Mouse (Mus musculus) hindbrain, embryonic 11.5 days (tissue): Measurements from ENCODE around the gene Neurl2. TPM values are rescaled to one million over a fixed set of nuclear protein-coding genes. Genes with fewer than 3 reads are reported as not detected.
"Not testable (repeated sequence)": the region's sequence is repeated elsewhere in the genome, so short reads cannot be mapped to it uniquely, and the experiment has no call there.

Experiments
- ATAC-seq: fragments of 200-750 bp; cut with Nextera tagmentation; 2 replicates; pipeline ENCODE4 v1.8.0; 2017; ENCODE audit warnings: mild to moderate bottlenecking, moderate TSS enrichment, moderate library complexity; ENCODE audit not compliant: low FRiP score
- DNase-seq: peaks from one replicate; pipeline ENCODE4 v3.0.0-alpha.2; 2015; ENCODE audit warnings: low spot score
- H3K27ac ChIP-seq: fragments of 300-500 bp; sonication (generic); 2 replicates; pipeline ENCODE4 v1.5.1; 2014; ENCODE audit warnings: mild to moderate bottlenecking, low read depth, low read length
- H3K27me3 ChIP-seq: fragments of 300-500 bp; sonication (generic); 2 replicates; pipeline ENCODE4 v1.6.1; 2014; ENCODE audit warnings: mild to moderate bottlenecking, low read length, moderate library complexity, mixed read lengths; ENCODE audit not compliant: control insufficient read depth, insufficient read depth
- H3K36me3 ChIP-seq: fragments of 300-500 bp; sonication (generic); 2 replicates; pipeline ENCODE4 v1.6.1; 2014; ENCODE audit warnings: mild to moderate bottlenecking, low read length, moderate library complexity, mixed read lengths; ENCODE audit not compliant: control insufficient read depth, insufficient read depth
- H3K4me1 ChIP-seq: fragments of 300-500 bp; sonication (generic); replicated peaks from 2 replicates; pipeline ENCODE4 v1.6.1; 2014; ENCODE audit warnings: low read length, mixed read lengths; ENCODE audit not compliant: control insufficient read depth, insufficient read depth
- H3K4me2 ChIP-seq: fragments of 300-500 bp; sonication (generic); replicated peaks from 2 replicates; pipeline ENCODE4 v1.6.1; 2014; ENCODE audit warnings: mild to moderate bottlenecking, low read depth, low read length
- H3K4me3 ChIP-seq: fragments of 300-500 bp; sonication (generic); 2 replicates; pipeline ENCODE4 v1.5.1; 2014; ENCODE audit warnings: low read depth, low read length
- H3K9ac ChIP-seq: fragments of 300-500 bp; sonication (generic); 2 replicates; pipeline ENCODE4 v1.6.1; 2014; ENCODE audit warnings: low read depth, low read length
- H3K9me3 ChIP-seq: fragments of 300-500 bp; sonication (generic); 2 replicates; pipeline ENCODE4 v1.6.1; 2016; ENCODE audit warnings: low read length; ENCODE audit not compliant: control insufficient read depth
- WGBS: fragments of 180-500 bp; shearing (Covaris S2); extraction: QIAGEN DNeasy Blood & Tissue Kit; methylation state at CpG from one replicate; pipeline ENCODE4 v1.1.7; 2014; 5-methylcytosine and 5-hydroxymethylcytosine counted together
- polyA plus RNA-seq: library from polyadenylated mRNA; unstranded; fragments of >200 nt; fragmentation: Nextera tagmentation; extraction: Ambion mirVana; gene quantifications from 2 replicates; pipeline ENCODE4 v1.2.1, GENCODE M21; 2014

Gene Neurl2
- polyA plus RNA-seq, 1 experiment from 2014 or later, result 3.0 TPM

- 78% methylated on average over 4 of the region's 4 CpGs for WGBS
- Histone ChIP-seq H3K9me3 (no peaks in the 10 kb centered on the region), H3K4me1 (peaks cover 3% of the 10 kb centered on the region; the same call in 1 of the 2 replicates), H3K9ac (no peak overlapping the region), H3K36me3 (no peaks in the 10 kb centered on the region), H3K27me3 (peaks cover 11% of the 10 kb centered on the region), H3K4me3 (no peak overlapping the region), H3K27ac (no peak overlapping the region), H3K4me2 (no peak overlapping the region)
- no peak for DNase-seq
- ATAC-seq, result no peak
These were observed 27.8 kb upstream of the Neurl2 start for GRCm38 (mm10) chr2:164861094-164861493.

- Histone ChIP-seq H3K4me3 (no peak overlapping the region), H3K9me3 (no peaks in the 10 kb centered on the region), H3K4me1 (peaks cover 3% of the 10 kb centered on the region; the same call in 1 of the 2 replicates), H3K36me3 (no peaks in the 10 kb centered on the region), H3K9ac (no peak overlapping the region), H3K27me3 (peaks cover 11% of the 10 kb centered on the region), H3K4me2 (no peak overlapping the region), H3K27ac (no peak overlapping the region)
- DNase-seq (no peak), ATAC-seq (no peak)
- 64% methylated on average over 9 of the region's 9 CpGs for WGBS
These were observed 26.6 kb upstream of the Neurl2 start for GRCm38 (mm10) chr2:164859640-164860432.

DNA sequence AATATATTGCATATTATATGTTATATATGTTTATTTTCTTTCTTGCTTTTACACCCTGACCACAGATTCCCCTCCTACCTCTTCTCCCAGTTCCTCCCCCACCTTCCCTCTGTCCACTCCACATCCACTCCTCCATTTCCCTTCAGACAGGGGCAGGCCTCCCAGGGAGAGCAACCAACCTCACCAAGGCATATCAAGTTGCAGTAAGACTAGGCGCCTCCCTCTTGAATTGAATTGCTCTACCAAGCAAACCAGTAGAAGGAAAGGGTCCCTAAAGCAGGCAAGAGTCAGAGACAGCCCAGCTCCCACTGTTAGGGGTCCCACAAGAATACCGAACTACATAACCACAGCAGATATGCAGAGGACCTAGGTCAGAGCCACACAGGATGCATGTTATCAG is 25.9 kb upstream of the Neurl2 start:
- peaks cover 3% of the 10 kb centered on the region; the same call in 1 of the 2 replicates for H3K4me1 ChIP-seq
- H3K27ac ChIP-seq, result no peak overlapping the region
- H3K9ac ChIP-seq, result no peak overlapping the region
- DNase-seq (no peak), ATAC-seq (no peak)
- H3K36me3 ChIP-seq, result no peaks in the 10 kb centered on the region
- H3K4me3 ChIP-seq, result no peak overlapping the region
- WGBS, result 59% methylated on average over 2 of the region's 2 CpGs
- no peak overlapping the region for H3K4me2 ChIP-seq
- no peaks in the 10 kb centered on the region for H3K9me3 ChIP-seq
- peaks cover 11% of the 10 kb centered on the region for H3K27me3 ChIP-seq

GRCm38 (mm10) chr2:164857842-164858553 is 24.7 kb upstream of the Neurl2 start:
- Histone ChIP-seq H3K9me3 (no peaks in the 10 kb centered on the region), H3K4me1 (peaks cover 3% of the 10 kb centered on the region; the same call in 1 of the 2 replicates), H3K27me3 (peaks cover 11% of the 10 kb centered on the region), H3K27ac (no peak overlapping the region), H3K36me3 (no peaks in the 10 kb centered on the region), H3K9ac (peak overlapping the region; percentile 40), H3K4me3 (peak overlapping the region; percentile 41), H3K4me2 (peak overlapping the region; percentile 92)
- DNase-seq (no peak), ATAC-seq (peak; percentile 52)
- WGBS, result 2% methylated on average over 19 of the region's 19 CpGs

DNA sequence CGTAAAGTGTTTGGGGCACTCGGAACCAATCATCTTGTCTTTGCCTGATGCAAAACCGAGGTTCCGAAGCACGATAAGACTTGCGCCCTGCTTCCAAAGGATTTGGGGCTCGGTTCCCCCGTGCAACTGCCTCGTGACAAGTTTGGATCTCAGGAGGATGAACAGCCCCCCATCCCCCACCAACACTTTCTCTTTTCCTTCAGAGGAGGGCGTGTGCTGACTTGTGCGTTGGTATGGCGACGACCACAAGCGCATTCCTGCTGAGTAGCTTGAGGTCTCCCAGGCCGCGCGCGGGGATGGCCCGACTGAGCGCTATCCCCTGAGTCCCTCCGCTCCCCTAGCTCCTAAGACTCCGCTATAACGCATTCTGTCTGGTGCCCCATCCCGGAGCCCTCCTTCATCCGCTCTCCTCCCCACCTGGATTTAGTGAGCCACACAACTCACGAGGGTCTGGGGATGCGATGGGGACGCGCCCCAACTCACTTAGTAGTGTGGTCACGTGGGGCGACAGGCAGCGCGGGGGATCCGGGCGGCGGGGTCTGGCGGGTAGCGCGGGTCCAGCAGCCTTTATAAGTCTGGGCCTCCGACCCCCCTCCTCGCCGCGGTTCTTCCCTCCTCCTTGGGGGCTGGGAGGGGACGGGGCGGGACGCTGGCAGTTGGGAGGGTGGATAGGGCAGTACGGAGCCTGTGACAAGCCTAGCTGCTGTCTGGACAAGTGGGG is 24.0 kb upstream of the Neurl2 start, which contains the start of gene Pltp:
TSS of gene Pltp (minus strand) at position 611 of the 721 bp plus-strand sequence.
- Histone ChIP-seq H3K4me3 (peak within 1 kb of the TSS; percentile 41), H3K36me3 (no peaks in the 10 kb centered on the region), H3K27me3 (peaks cover 11% of the 10 kb centered on the region), H3K4me1 (peaks cover 3% of the 10 kb centered on the region; the same call in 1 of the 2 replicates), H3K4me2 (peak within 1 kb of the TSS; percentile 92), H3K9me3 (no peaks in the 10 kb centered on the region), H3K27ac (peak within 1 kb of the TSS; percentile 25; the same call in 1 of the 2 replicates), H3K9ac (peak within 1 kb of the TSS; percentile 40)
- under 1% methylated on average over 37 of the region's 47 CpGs for WGBS
- peak; percentile 82 for DNase-seq
- peak; percentile 86 for ATAC-seq

DNA sequence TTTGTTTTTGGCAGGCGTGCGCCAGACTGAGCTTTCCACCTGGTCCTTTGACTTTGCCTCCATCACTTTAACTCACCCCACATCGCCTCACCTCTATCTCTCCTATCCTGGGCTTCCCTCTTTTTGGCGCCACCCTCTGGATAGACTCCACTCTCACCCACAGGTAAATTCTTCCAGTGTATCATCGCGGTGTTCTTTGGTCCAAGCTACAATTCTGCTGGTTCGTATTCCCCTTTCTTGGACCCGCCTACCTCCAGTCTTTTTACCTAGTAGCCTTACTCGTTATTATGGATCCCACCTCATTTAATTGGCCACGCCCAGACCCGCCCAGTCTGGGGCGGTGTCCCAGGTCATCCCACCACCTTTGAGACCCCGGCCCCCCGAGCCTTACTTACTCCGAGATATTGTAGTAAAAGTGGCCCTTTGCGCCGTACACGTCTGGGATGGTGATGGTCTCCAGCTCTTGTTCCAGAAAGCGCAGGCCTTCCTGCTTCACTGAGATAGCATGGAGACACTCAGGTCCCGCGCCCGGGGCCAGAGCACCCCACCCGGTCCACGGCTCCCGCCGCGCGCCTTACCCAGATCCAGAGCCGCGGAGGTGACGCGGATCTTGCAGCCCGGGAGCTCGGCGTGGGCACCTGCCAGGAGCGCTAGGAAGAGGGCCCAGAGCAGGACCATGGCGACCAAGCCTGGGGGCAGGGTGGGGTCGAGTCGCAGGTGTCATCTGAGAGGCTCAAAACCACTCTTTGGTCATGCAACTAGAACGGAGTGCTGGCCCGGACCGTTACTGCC is 23.2 kb upstream of the Neurl2 start:
- H3K4me1 ChIP-seq, result peaks cover 3% of the 10 kb centered on the region; the same call in 1 of the 2 replicates
- peaks cover 11% of the 10 kb centered on the region for H3K27me3 ChIP-seq
- H3K36me3 ChIP-seq, result no peaks in the 10 kb centered on the region
- peak overlapping the region; percentile 24; the same call in 1 of the 2 replicates for H3K27ac ChIP-seq
- under 1% methylated on average over 42 of the region's 42 CpGs for WGBS
- peak overlapping the region; percentile 92 for H3K4me2 ChIP-seq
- H3K9me3 ChIP-seq, result no peaks in the 10 kb centered on the region
- ATAC-seq (peak; percentile 36; the same call in 1 of the 2 replicates), DNase-seq (no peak)
- H3K4me3 ChIP-seq, result peak overlapping the region; percentile 41
- peak overlapping the region; percentile 40 for H3K9ac ChIP-seq

GRCm38 (mm10) chr2:164855572-164855971 is 22.3 kb upstream of the Neurl2 start:
- DNase-seq, H3K4me2 ChIP-seq, H3K9ac ChIP-seq, H3K27ac ChIP-seq, H3K4me1 ChIP-seq, H3K9me3 ChIP-seq, H3K4me3 ChIP-seq, H3K36me3 ChIP-seq, ATAC-seq: not testable (repeated sequence)
- 81% methylated on average over 5 of the region's 5 CpGs for WGBS
- H3K27me3 ChIP-seq, result peaks cover 11% of the 10 kb centered on the region

DNA sequence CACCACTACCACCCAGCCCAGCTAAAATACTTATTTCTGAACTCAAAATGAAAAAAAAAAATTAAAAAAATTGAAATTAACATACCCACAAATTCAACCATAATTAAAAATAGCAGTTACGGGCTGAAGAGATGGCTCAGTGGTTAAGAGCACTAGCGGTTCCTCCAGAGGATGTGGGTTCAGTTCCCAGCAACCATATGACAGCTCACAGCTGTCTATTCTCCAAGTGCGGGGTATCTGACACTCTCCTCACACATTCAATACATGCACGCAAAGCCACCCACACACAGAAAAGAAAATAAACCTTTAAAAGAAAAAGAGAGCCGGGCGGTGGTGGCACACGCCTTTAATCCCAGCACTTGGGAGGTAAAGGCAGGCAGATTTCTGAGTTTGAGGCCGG is 16.8 kb upstream of the Neurl2 start:
- no peak overlapping the region for H3K27ac ChIP-seq
- DNase-seq, result no peak
- no peak overlapping the region for H3K4me2 ChIP-seq
- no peak for ATAC-seq
- WGBS, result 90% methylated on average over 8 of the region's 8 CpGs
- no peaks in the 10 kb centered on the region for H3K36me3 ChIP-seq
- H3K9ac ChIP-seq, result no peak overlapping the region
- no peak overlapping the region for H3K4me3 ChIP-seq
- no peaks in the 10 kb centered on the region for H3K4me1 ChIP-seq
- no peaks in the 10 kb centered on the region for H3K27me3 ChIP-seq
- H3K9me3 ChIP-seq, result no peaks in the 10 kb centered on the region
